Mouse (Mus musculus): ENCODE results near the gene Cartpt. TPM values are rescaled to one million over a fixed set of nuclear protein-coding genes. Genes with fewer than 3 reads are reported as not detected.
A peak's percentile ranks its signal among the peaks of the same experiment; 100 is the strongest.
"Not testable (repeated sequence)": the region's sequence is repeated elsewhere in the genome, so short reads cannot be mapped to it uniquely, and the experiment has no call there.

Cartpt gene
- total and polyA plus RNA-seq, 2 experiments from 2014 or later, result 18.8 to 43.3 TPM

GRCm38 (mm10) chr13:99859082-99859481 lies 41.8 kb downstream of the Cartpt start:
- WGBS, result 5% methylated on average over 1 of the region's 1 CpGs
- peak; percentile 78 for ATAC-seq
- TF ChIP-seq CTCF (IDR thresholded peaks at IDR 0.05; ENCODE audit: low read depth), result peak; percentile 96

GRCm38 (mm10) chr13:99857879-99858278 lies 43.0 kb downstream of the Cartpt start:
- H3K36me3 ChIP-seq (ENCODE audit: insufficient read depth, low read length), result no peaks in the 10 kb centered on the region
- WGBS, result 50% methylated on average over 2 of the region's 2 CpGs

More at GRCm38 (mm10) chr13:99859082-99859481, 41.8 kb downstream of the Cartpt start:
- DNase-seq (ENCODE audit: low spot score), result peak; percentile 88
- Histone ChIP-seq H3K27me3 (ENCODE audit: insufficient read depth, low read length) (no peaks in the 10 kb centered on the region), H3K9me3 (ENCODE audit: low read length) (no peaks in the 10 kb centered on the region), H3K36me3 (ENCODE audit: insufficient read depth, low read length) (no peaks in the 10 kb centered on the region), H3K4me3 (ENCODE audit: low read length) (no peak overlapping the region), H3K9ac (replicated peaks; ENCODE audit: low read length) (no peak overlapping the region), H3K4me2 (ENCODE audit: low read depth, low read length) (no peak overlapping the region), H3K27ac (no peak overlapping the region), H3K4me1 (ENCODE audit: insufficient read depth, low read length) (no peaks in the 10 kb centered on the region)

GRCm38 (mm10) chr13:99857336-99857735 lies 43.6 kb downstream of the Cartpt start:
- Histone ChIP-seq H3K27ac (no peak overlapping the region), H3K4me2 (ENCODE audit: low read depth, low read length) (no peak overlapping the region), H3K9me3 (ENCODE audit: low read length) (no peaks in the 10 kb centered on the region), H3K9ac (replicated peaks; ENCODE audit: low read length) (no peak overlapping the region), H3K4me1 (ENCODE audit: insufficient read depth, low read length) (no peaks in the 10 kb centered on the region), H3K27me3 (ENCODE audit: insufficient read depth, low read length) (no peaks in the 10 kb centered on the region), H3K4me3 (ENCODE audit: low read length) (no peak overlapping the region), H3K36me3 (ENCODE audit: insufficient read depth, low read length) (no peaks in the 10 kb centered on the region)
- WGBS, result 78% methylated on average over 9 of the region's 9 CpGs
- TF ChIP-seq CTCF (IDR thresholded peaks at IDR 0.05; ENCODE audit: low read depth), result no peak
- ATAC-seq (no peak), DNase-seq (ENCODE audit: low spot score) (no peak)

More at GRCm38 (mm10) chr13:99857879-99858278, 43.0 kb downstream of the Cartpt start:
- H3K4me2 ChIP-seq (ENCODE audit: low read depth, low read length), result no peak overlapping the region
- no peaks in the 10 kb centered on the region for H3K27me3 ChIP-seq (ENCODE audit: insufficient read depth, low read length)
- peak; percentile 36; the same call in 1 of the 2 replicates for ATAC-seq
- H3K9ac ChIP-seq (replicated peaks; ENCODE audit: low read length), result no peak overlapping the region
- DNase-seq (ENCODE audit: low spot score), result peak; percentile 38
- no peak overlapping the region for H3K4me3 ChIP-seq (ENCODE audit: low read length)
- H3K9me3 ChIP-seq (ENCODE audit: low read length), result no peaks in the 10 kb centered on the region
- no peaks in the 10 kb centered on the region for H3K4me1 ChIP-seq (ENCODE audit: insufficient read depth, low read length)
- no peak overlapping the region for H3K27ac ChIP-seq
- no peak for TF ChIP-seq CTCF (IDR thresholded peaks at IDR 0.05; ENCODE audit: low read depth)

- Histone ChIP-seq H3K4me1 (ENCODE audit: insufficient read depth, low read length) (no peaks in the 10 kb centered on the region), H3K36me3 (ENCODE audit: insufficient read depth, low read length) (no peaks in the 10 kb centered on the region)
- WGBS, result 77% methylated on average over 5 of the region's 5 CpGs
Observed at GRCm38 (mm10) chr13:99855229-99855628, 45.7 kb downstream of the Cartpt start.

GRCm38 (mm10) chr13:99853131-99853530 lies 47.8 kb downstream of the Cartpt start:
- no peak for TF ChIP-seq CTCF (IDR thresholded peaks at IDR 0.05; ENCODE audit: low read depth)
- no peak overlapping the region for H3K4me3 ChIP-seq (ENCODE audit: low read length)
- no peaks in the 10 kb centered on the region for H3K4me1 ChIP-seq (ENCODE audit: insufficient read depth, low read length)
- no peak overlapping the region for H3K4me2 ChIP-seq (ENCODE audit: low read depth, low read length)
- WGBS, result 89% methylated on average over 2 of the region's 2 CpGs
- H3K27me3 ChIP-seq (ENCODE audit: insufficient read depth, low read length), result no peaks in the 10 kb centered on the region
- DNase-seq (ENCODE audit: low spot score), result no peak
- H3K9me3 ChIP-seq (ENCODE audit: low read length), result no peaks in the 10 kb centered on the region
- no peaks in the 10 kb centered on the region for H3K36me3 ChIP-seq (ENCODE audit: insufficient read depth, low read length)
- ATAC-seq, result no peak
- no peak overlapping the region for H3K9ac ChIP-seq (replicated peaks; ENCODE audit: low read length)
- H3K27ac ChIP-seq, result no peak overlapping the region

More at GRCm38 (mm10) chr13:99855229-99855628, 45.7 kb downstream of the Cartpt start:
- H3K9me3 ChIP-seq (ENCODE audit: low read length), result no peaks in the 10 kb centered on the region
- no peak overlapping the region for H3K9ac ChIP-seq (replicated peaks; ENCODE audit: low read length)
- H3K27me3 ChIP-seq (ENCODE audit: insufficient read depth, low read length), result no peaks in the 10 kb centered on the region
- DNase-seq (ENCODE audit: low spot score), result no peak
- no peak overlapping the region for H3K27ac ChIP-seq
- no peak overlapping the region for H3K4me2 ChIP-seq (ENCODE audit: low read depth, low read length)
- no peak for TF ChIP-seq CTCF (IDR thresholded peaks at IDR 0.05; ENCODE audit: low read depth)
- no peak overlapping the region for H3K4me3 ChIP-seq (ENCODE audit: low read length)
- ATAC-seq, result no peak

- H3K4me3 ChIP-seq (ENCODE audit: low read length); H3K27me3 ChIP-seq (ENCODE audit: insufficient read depth, low read length); ATAC-seq; H3K9me3 ChIP-seq (ENCODE audit: low read length); H3K36me3 ChIP-seq (ENCODE audit: insufficient read depth, low read length); H3K9ac ChIP-seq (replicated peaks; ENCODE audit: low read length); H3K4me2 ChIP-seq (ENCODE audit: low read depth, low read length); H3K27ac ChIP-seq; H3K4me1 ChIP-seq (ENCODE audit: insufficient read depth, low read length); DNase-seq (ENCODE audit: low spot score): not testable (repeated sequence)
- 76% methylated on average over 3 of the region's 3 CpGs for WGBS
Observed at GRCm38 (mm10) chr13:99852416-99852815, 48.5 kb downstream of the Cartpt start.

- Histone ChIP-seq H3K27ac (no peak overlapping the region), H3K4me3 (ENCODE audit: low read length) (no peak overlapping the region), H3K4me2 (ENCODE audit: low read depth, low read length) (no peak overlapping the region), H3K4me1 (ENCODE audit: insufficient read depth, low read length) (no peaks in the 10 kb centered on the region), H3K27me3 (ENCODE audit: insufficient read depth, low read length) (no peaks in the 10 kb centered on the region), H3K9ac (replicated peaks; ENCODE audit: low read length) (no peak overlapping the region), H3K9me3 (ENCODE audit: low read length) (no peaks in the 10 kb centered on the region), H3K36me3 (ENCODE audit: insufficient read depth, low read length) (no peaks in the 10 kb centered on the region)
- ATAC-seq, result no peak
- TF ChIP-seq CTCF (IDR thresholded peaks at IDR 0.05; ENCODE audit: low read depth), result no peak
- no peak for DNase-seq (ENCODE audit: low spot score)
- 56% methylated on average over 4 of the region's 4 CpGs for WGBS
Observed at GRCm38 (mm10) chr13:99851026-99851425, 49.9 kb downstream of the Cartpt start.
